Mouse (Mus musculus) ES-E14 (cell line): ENCODE results near the gene Mpg.

Experiments
- CHD2 ChIP-seq: IDR thresholded peaks from 2 replicates; pipeline ENCODE4 v1.6.1; 2014; ENCODE audit warnings: mild to moderate bottlenecking, low read depth, low read length, inconsistent platforms
- ZC3H11A ChIP-seq: IDR thresholded peaks from 2 replicates; pipeline ENCODE4 v1.6.1; 2012; ENCODE audit warnings: low read depth, mild to moderate bottlenecking, inconsistent platforms, low read length, borderline replicate concordance

DNA sequence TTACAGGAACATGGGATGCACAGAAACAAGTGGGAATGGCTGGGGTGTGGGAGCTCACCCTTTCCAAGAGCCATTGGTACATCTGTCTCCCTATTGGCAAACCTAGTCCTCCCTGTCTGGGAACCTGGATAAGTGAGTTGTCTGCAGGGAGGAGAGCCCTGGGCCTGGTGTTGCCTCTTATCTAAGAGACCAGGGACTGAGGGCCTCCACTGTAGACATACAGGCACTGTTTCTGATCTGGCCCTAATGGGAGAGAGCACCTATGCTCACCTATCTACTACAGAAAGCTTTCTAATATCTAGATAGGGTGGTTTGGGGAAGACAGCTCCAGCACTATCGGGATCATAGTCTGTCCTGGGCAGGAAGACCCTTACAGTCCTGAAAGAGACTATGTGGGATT is 29.8 kb downstream of the Mpg start:
- TF ChIP-seq CHD2 (no peak), ZC3H11A (no peak)
